Mouse (Mus musculus) brain, embryonic 14.5 days (tissue): ENCODE measurements at regions not wholly inside any gene's neighbourhood (a gene's known extent, or its start where the extent isn't known, plus 50 kb on each side); places are given as distances from the start of the nearest gene placed in this dataset.

Source experiments
- CTCF ChIP-seq: fragments of 200-500 bp; IDR thresholded peaks from 2 replicates; pipeline ENCODE4 v1.5.1; 2012; ENCODE audit warnings: inconsistent platforms, mild to moderate bottlenecking, moderate library complexity, borderline replicate concordance; ENCODE audit not compliant: insufficient read depth, insufficient read length; ENCODE audit errors: extremely low read depth
- POLR2A ChIP-seq: fragments of 200-500 bp; IDR thresholded peaks from 2 replicates; pipeline ENCODE4 v1.6.1; 2012; ENCODE audit warnings: mild to moderate bottlenecking, inconsistent platforms, borderline replicate concordance; ENCODE audit not compliant: poor library complexity, insufficient read depth, insufficient read length, severe bottlenecking; ENCODE audit errors: extremely low read depth

DNA sequence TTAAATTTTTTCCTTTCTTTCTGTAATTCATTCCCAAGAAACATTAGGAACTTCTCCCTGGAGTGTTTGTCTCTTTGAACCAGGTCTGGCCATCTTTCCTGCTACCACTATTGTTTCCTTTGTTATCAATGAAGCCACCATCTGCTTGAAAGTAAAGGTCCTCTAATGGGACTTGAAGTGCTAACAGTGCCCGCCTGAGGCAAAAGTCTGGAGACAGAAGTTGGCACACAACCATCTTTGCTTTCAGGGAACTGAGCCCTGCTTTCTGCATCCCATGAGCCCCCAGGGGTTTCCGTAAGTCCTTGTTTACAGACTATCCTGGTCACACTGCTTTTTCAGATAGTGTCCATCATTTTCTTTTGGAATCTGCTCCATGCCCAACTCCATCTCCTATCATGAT lies 546.2 kb upstream of the Mpdz start:
- no peak for TF ChIP-seq POLR2A
- TF ChIP-seq CTCF, result no peak
